Mouse (Mus musculus): Measurements from ENCODE around the gene Luc7l. TPM values are rescaled to one million over a fixed set of nuclear protein-coding genes. Genes with fewer than 3 reads are reported as not detected.
"Not testable (repeated sequence)": the region's sequence is repeated elsewhere in the genome, so short reads cannot be mapped to it uniquely, and the experiment has no call there.

Luc7l gene
- total and polyA plus RNA-seq, 2 experiments: 15.4 to 18.2 TPM

DNA sequence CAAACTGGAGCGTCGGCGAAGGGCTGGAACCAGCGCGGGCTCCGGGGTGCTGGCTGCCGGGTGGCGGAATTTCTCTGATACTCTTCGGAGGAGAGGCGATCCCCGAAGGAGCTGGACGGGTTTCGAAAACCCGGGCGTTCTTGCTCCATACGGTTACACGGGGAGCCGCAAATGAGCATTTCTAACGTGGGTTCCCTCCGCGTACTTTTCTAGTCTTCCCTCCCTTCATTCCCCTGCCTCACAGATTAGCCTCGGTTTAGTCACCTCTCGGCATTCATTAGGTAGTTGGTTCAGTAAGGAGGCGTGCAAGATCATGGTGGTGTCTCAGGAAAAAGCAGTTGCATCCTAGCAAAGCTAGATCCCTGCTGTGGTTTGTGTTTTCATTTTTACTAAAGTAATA lies 703 bp downstream of the Luc7l start:
- no peaks in the 10 kb centered on the region for H3K27me3 ChIP-seq (ENCODE audit: control insufficient read depth, insufficient read depth, low read length)
- peak overlapping the region; percentile 99 for H3K4me3 ChIP-seq (ENCODE audit: insufficient read depth, low read depth, low read length)
- peak overlapping the region; percentile 99 for H3K9ac ChIP-seq (ENCODE audit: low read depth, low read length)
- DNase-seq (ENCODE audit: extremely low read depth, low read depth, low spot score): no peak
- H3K79me2 ChIP-seq (ENCODE audit: control insufficient read depth, insufficient read depth, low read length): peaks cover 5% of the 10 kb centered on the region; the same call in 1 of the 2 replicates
- peaks cover 6% of the 10 kb centered on the region for H3K4me1 ChIP-seq (ENCODE audit: control insufficient read depth, insufficient read depth, low read length)
- under 1% methylated on average over 24 of the region's 24 CpGs for WGBS
- H3K36me3 ChIP-seq (ENCODE audit: control insufficient read depth, insufficient read depth, low read length): peaks cover 18% of the 10 kb centered on the region
- peak overlapping the region; percentile 94 for H3K27ac ChIP-seq (replicated peaks; ENCODE audit: insufficient read depth, low read depth, low read length)
- TF ChIP-seq POLR2A (IDR thresholded peaks at IDR 0.05; ENCODE audit: extremely low read depth, insufficient read depth, low read length): no peak
- no peak for TF ChIP-seq CTCF (IDR thresholded peaks at IDR 0.05; ENCODE audit: low read depth, low read length)

DNA sequence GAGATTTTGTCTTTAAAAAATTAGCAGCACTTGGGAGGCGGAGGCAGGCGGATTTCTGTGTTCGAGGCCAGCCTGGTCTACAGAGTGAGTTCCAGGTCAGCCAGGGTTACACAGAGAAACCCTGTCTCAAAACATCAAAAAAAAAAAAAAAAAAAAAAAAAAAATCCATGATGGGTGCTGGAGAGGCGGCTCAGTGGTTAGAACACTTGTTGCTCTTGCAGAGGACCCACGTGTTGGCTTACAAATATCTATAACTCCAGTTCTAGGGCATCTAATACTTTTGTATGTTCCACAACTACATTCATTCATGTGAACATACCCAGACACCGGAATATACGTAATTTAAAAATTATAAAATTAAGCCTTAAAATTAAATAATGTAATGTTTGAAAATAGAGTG lies 2.6 kb downstream of the Luc7l start:
- Histone ChIP-seq H3K4me1 (ENCODE audit: control insufficient read depth, insufficient read depth, low read length) (peaks cover 6% of the 10 kb centered on the region), H3K4me3 (ENCODE audit: insufficient read depth, low read depth, low read length) (no peak overlapping the region), H3K79me2 (ENCODE audit: control insufficient read depth, insufficient read depth, low read length) (peaks cover 8% of the 10 kb centered on the region; the same call in 1 of the 2 replicates), H3K27ac (replicated peaks; ENCODE audit: insufficient read depth, low read depth, low read length) (no peak overlapping the region), H3K27me3 (ENCODE audit: control insufficient read depth, insufficient read depth, low read length) (no peaks in the 10 kb centered on the region), H3K9ac (ENCODE audit: low read depth, low read length) (no peak overlapping the region), H3K36me3 (ENCODE audit: control insufficient read depth, insufficient read depth, low read length) (peaks cover 28% of the 10 kb centered on the region)
- no peak for DNase-seq (ENCODE audit: extremely low read depth, low read depth, low spot score)
- WGBS: 96% methylated on average over 7 of the region's 7 CpGs
- TF ChIP-seq CTCF (IDR thresholded peaks at IDR 0.05; ENCODE audit: low read depth, low read length): no peak
- no peak for TF ChIP-seq POLR2A (IDR thresholded peaks at IDR 0.05; ENCODE audit: extremely low read depth, insufficient read depth, low read length)

DNA sequence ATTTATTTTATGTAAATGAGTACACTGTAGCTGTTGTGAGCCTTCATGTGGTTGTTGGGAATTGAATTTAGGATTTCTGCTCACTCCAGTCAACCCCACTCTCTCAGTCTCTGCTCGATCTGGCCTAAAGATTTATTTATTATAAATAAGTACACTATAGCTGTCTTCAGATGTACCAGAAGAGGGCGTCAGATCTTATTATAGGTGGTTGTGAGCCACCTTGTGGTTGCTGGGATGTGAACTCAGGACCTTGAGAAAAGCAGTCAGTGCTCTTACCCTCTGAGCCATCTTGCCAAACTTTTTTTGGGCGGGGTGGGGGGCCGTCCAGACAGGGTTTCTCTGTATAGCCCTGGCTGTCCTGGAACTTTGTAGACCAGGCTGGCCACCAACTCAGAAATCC lies 9.1 kb downstream of the Luc7l start:
- H3K4me1 ChIP-seq (ENCODE audit: control insufficient read depth, insufficient read depth, low read length): no peaks in the 10 kb centered on the region
- TF ChIP-seq POLR2A (IDR thresholded peaks at IDR 0.05; ENCODE audit: extremely low read depth, insufficient read depth, low read length) (no peak), CTCF (IDR thresholded peaks at IDR 0.05; ENCODE audit: low read depth, low read length) (no peak)
- H3K4me3 ChIP-seq (ENCODE audit: insufficient read depth, low read depth, low read length): no peak overlapping the region
- no peak for DNase-seq (ENCODE audit: extremely low read depth, low read depth, low spot score)
- peaks cover 63% of the 10 kb centered on the region for H3K36me3 ChIP-seq (ENCODE audit: control insufficient read depth, insufficient read depth, low read length)
- H3K27me3 ChIP-seq (ENCODE audit: control insufficient read depth, insufficient read depth, low read length): no peaks in the 10 kb centered on the region
- 88% methylated on average over 4 of the region's 4 CpGs for WGBS
- no peak overlapping the region for H3K9ac ChIP-seq (ENCODE audit: low read depth, low read length)
- H3K79me2 ChIP-seq (ENCODE audit: control insufficient read depth, insufficient read depth, low read length): peaks cover 6% of the 10 kb centered on the region; the same call in 1 of the 2 replicates
- H3K27ac ChIP-seq (replicated peaks; ENCODE audit: insufficient read depth, low read depth, low read length): no peak overlapping the region

DNA sequence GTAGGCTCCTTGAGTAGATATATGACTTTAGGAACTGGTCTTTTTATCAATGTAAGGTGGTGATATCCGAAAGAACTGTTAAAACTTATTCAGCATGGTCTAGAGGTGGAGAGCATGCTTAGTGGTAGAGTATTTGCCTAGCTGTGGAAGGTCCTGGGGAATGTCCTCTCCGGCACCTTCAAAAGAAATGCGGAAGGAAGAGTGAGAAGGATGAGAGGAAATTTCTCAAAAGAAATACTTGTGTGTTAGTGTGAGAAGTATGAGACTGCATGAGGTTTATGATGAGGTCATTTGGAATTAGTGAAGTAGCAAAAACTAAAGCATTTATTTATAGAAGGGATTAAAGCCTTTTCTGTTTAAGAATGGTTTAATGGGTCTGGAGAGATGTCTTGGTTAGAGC lies 9.7 kb downstream of the Luc7l start:
- WGBS: 97% methylated on average over 3 of the region's 3 CpGs
- H3K27ac ChIP-seq (replicated peaks; ENCODE audit: insufficient read depth, low read depth, low read length): no peak overlapping the region
- H3K4me1 ChIP-seq (ENCODE audit: control insufficient read depth, insufficient read depth, low read length): no peaks in the 10 kb centered on the region
- TF ChIP-seq CTCF (IDR thresholded peaks at IDR 0.05; ENCODE audit: low read depth, low read length) (no peak), POLR2A (IDR thresholded peaks at IDR 0.05; ENCODE audit: extremely low read depth, insufficient read depth, low read length) (no peak)
- DNase-seq (ENCODE audit: extremely low read depth, low read depth, low spot score): no peak
- no peaks in the 10 kb centered on the region for H3K27me3 ChIP-seq (ENCODE audit: control insufficient read depth, insufficient read depth, low read length)
- no peak overlapping the region for H3K4me3 ChIP-seq (ENCODE audit: insufficient read depth, low read depth, low read length)
- peaks cover 64% of the 10 kb centered on the region for H3K36me3 ChIP-seq (ENCODE audit: control insufficient read depth, insufficient read depth, low read length)
- peaks cover 6% of the 10 kb centered on the region; the same call in 1 of the 2 replicates for H3K79me2 ChIP-seq (ENCODE audit: control insufficient read depth, insufficient read depth, low read length)
- H3K9ac ChIP-seq (ENCODE audit: low read depth, low read length): no peak overlapping the region

DNA sequence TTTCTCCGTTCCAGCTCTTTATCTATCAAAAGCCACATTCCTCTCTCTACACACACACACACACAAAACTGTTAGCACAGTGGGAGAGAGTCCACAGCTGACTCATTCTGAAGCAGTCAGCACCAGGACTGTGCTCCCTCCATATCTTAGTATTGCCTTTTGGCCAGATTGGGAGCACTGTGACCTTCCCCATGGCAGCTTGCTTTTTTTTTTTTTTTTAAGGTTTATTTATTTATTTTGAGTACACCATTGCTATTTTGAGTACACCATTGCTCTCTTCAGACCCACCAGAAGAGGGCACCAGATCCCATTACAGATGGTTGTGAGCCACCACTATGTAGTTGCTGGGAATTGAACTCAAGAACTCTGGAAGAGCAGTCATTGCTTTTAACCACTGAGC lies 16.2 kb downstream of the Luc7l start:
- WGBS: 15% methylated on average over 1 of the region's 1 CpGs
- TF ChIP-seq POLR2A (IDR thresholded peaks at IDR 0.05; ENCODE audit: extremely low read depth, insufficient read depth, low read length): no peak
- Histone ChIP-seq H3K79me2 (ENCODE audit: control insufficient read depth, insufficient read depth, low read length) (peaks cover 3% of the 10 kb centered on the region; the same call in 1 of the 2 replicates), H3K9ac (ENCODE audit: low read depth, low read length) (no peak overlapping the region), H3K27me3 (ENCODE audit: control insufficient read depth, insufficient read depth, low read length) (no peaks in the 10 kb centered on the region), H3K4me3 (ENCODE audit: insufficient read depth, low read depth, low read length) (no peak overlapping the region), H3K36me3 (ENCODE audit: control insufficient read depth, insufficient read depth, low read length) (peaks cover 56% of the 10 kb centered on the region), H3K4me1 (ENCODE audit: control insufficient read depth, insufficient read depth, low read length) (peaks cover 5% of the 10 kb centered on the region), H3K27ac (replicated peaks; ENCODE audit: insufficient read depth, low read depth, low read length) (no peak overlapping the region)
- DNase-seq (ENCODE audit: extremely low read depth, low read depth, low spot score): peak; percentile 71

DNA sequence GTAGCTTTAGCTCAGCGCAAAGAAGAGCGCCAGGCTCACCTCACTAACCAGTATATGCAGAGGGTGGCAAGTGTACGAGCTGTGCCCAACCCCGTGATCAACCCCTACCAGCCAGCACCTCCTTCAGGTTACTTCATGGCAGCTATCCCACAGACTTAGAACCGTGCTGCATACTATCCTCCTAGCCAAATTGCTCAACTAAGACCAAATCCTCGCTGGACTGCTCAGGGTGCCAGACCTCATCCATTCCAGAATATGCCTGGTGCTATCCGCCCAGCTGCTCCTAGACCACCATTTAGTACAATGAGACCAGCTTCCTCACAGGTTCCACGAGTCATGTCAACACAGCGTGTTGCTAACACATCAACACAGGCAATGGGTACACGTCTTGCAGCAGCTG lies 16.9 kb downstream of the Luc7l start:
- not testable (repeated sequence) for H3K79me2 ChIP-seq (ENCODE audit: control insufficient read depth, insufficient read depth, low read length); H3K27ac ChIP-seq (replicated peaks; ENCODE audit: insufficient read depth, low read depth, low read length); DNase-seq (ENCODE audit: extremely low read depth, low read depth, low spot score); H3K9ac ChIP-seq (ENCODE audit: low read depth, low read length); H3K4me3 ChIP-seq (ENCODE audit: insufficient read depth, low read depth, low read length); H3K4me1 ChIP-seq (ENCODE audit: control insufficient read depth, insufficient read depth, low read length); H3K27me3 ChIP-seq (ENCODE audit: control insufficient read depth, insufficient read depth, low read length)
- H3K36me3 ChIP-seq (ENCODE audit: control insufficient read depth, insufficient read depth, low read length): peaks cover 52% of the 10 kb centered on the region
- WGBS: 75% methylated on average over 8 of the region's 10 CpGs
